Comparison of ENCODE assay signal across 25 mouse cellular contexts in genomic region chr3:98936446-98936845, GRCm38 (mm10). TPM values are rescaled to one million over a fixed set of nuclear protein-coding genes. Genes with fewer than 3 reads are reported as not detected.
DNase-seq lines count a peak whose midpoint lies in the region; ATAC-seq and TF ChIP-seq lines count a peak whose summit lies in the region.
"Had no signal": no experiment of that assay in that cellular context is flagged by ENCODE, and none has a peak within 500 bp of the region (broad histone marks: within the 10 kb centered on the region; RNA-seq: fewer than 3 reads in every experiment).

No protein-coding gene starts in this region.

- H3K4me1 ChIP-seq in kidney, adult 2 months (ENCODE audit: control insufficient read depth, insufficient read depth, low read length) = peaks cover 32% of the 10 kb centered on the region
- peaks cover 19% of the 10 kb centered on the region for H3K4me1 ChIP-seq in kidney, embryonic 16.5 days (ENCODE audit: insufficient read depth, low read length)

- no peaks in the 10 kb centered on the region for H3K27me3 ChIP-seq in kidney, adult 2 months (replicated peaks; ENCODE audit: control insufficient read depth, insufficient read depth, low read length)
- H3K27me3 ChIP-seq in kidney, embryonic 16.5 days (ENCODE audit: insufficient read depth, low read length) = no peaks in the 10 kb centered on the region
- H3K27me3 ChIP-seq: embryonic facial prominence, embryonic 13.5 days; embryonic facial prominence, embryonic 15.5 days; forebrain, embryonic 12.5 days had no signal

- ATAC-seq in kidney, embryonic 16.5 days (ENCODE audit: low FRiP score, low TSS enrichment) = no peak
- ATAC-seq: forebrain, embryonic 14.5 days had no signal

- H3K36me3 ChIP-seq in kidney, adult 2 months (ENCODE audit: control insufficient read depth, insufficient read depth, low read length) = no peaks in the 10 kb centered on the region
- H3K36me3 ChIP-seq in kidney, embryonic 16.5 days (ENCODE audit: insufficient read depth, low read length) = no peaks in the 10 kb centered on the region
- H3K36me3 ChIP-seq: embryonic facial prominence, embryonic 13.5 days; embryonic facial prominence, embryonic 15.5 days; forebrain, embryonic 10.5 days; forebrain, embryonic 12.5 days had no signal

- DNase-seq in kidney, adult 2 months = peak; percentile 81
- no peak for DNase-seq in kidney, postnatal 10 days
- DNase-seq in kidney, adult 9 months = peak; percentile 75
- peak; percentile 27 for DNase-seq in kidney, postnatal 14 days
- DNase-seq in kidney, adult 18-20 months = no peak
- DNase-seq: adrenal gland, adult 2 months; adrenal gland, postnatal 10 days; adrenal gland, postnatal 25 days; cerebellum, adult 11 months; cerebellum, adult 18-20 months; cerebellum, adult 8-10 months; cerebellum, adult 9-11 months; cerebellum, postnatal 14 days; cerebellum, postnatal 36 days; embryo, embryonic 11 days had no signal

- H3K9me3 ChIP-seq in kidney, embryonic 16.5 days (ENCODE audit: low read length) = no peaks in the 10 kb centered on the region
- H3K9me3 ChIP-seq: embryonic facial prominence, embryonic 13.5 days; embryonic facial prominence, embryonic 15.5 days; forebrain, embryonic 10.5 days; forebrain, embryonic 12.5 days had no signal

- H3K9ac ChIP-seq in kidney, embryonic 16.5 days (replicated peaks; ENCODE audit: low read length) = no peak overlapping the region
- H3K9ac ChIP-seq: embryonic facial prominence, embryonic 13.5 days; embryonic facial prominence, embryonic 15.5 days; forebrain, embryonic 12.5 days had no signal

- no peak for TF ChIP-seq POLR2A in kidney, adult 2 months (IDR thresholded peaks at IDR 0.05; ENCODE audit: low read depth, low read length)

- H3K4me3 ChIP-seq in kidney, adult 2 months (ENCODE audit: insufficient read depth, low read depth, low read length) = no peak overlapping the region
- no peak overlapping the region for H3K4me3 ChIP-seq in kidney, embryonic 16.5 days (ENCODE audit: low read length)
- H3K4me3 ChIP-seq: embryonic facial prominence, embryonic 13.5 days; embryonic facial prominence, embryonic 15.5 days; erythroblast, embryonic 14.5 days; forebrain, embryonic 10.5 days; forebrain, embryonic 12.5 days had no signal

- H3K4me2 ChIP-seq in kidney, embryonic 16.5 days (replicated peaks; ENCODE audit: low read depth, low read length) = no peak overlapping the region
- H3K4me2 ChIP-seq: embryonic facial prominence, embryonic 13.5 days; embryonic facial prominence, embryonic 15.5 days; forebrain, embryonic 12.5 days had no signal

- WGBS in kidney, adult 2 months = 33% methylated on average over 3 of the region's 3 CpGs
- 36% methylated on average over 3 of the region's 3 CpGs for WGBS in kidney, embryonic 16.5 days

- H3K27ac ChIP-seq in kidney, adult 2 months (ENCODE audit: insufficient read depth, low read depth, low read length) = peak overlapping the region; percentile 72; the same call in 1 of the 2 replicates
- H3K27ac ChIP-seq in kidney, embryonic 16.5 days (ENCODE audit: low read length) = no peak overlapping the region
- H3K27ac ChIP-seq: embryonic facial prominence, embryonic 13.5 days; embryonic facial prominence, embryonic 15.5 days; forebrain, embryonic 10.5 days; forebrain, embryonic 12.5 days had no signal

- no peak for TF ChIP-seq CTCF in kidney, adult 2 months (conservative IDR thresholded peaks at IDR 0.05; ENCODE audit: insufficient read depth, insufficient read length, low read depth, low read length)

RNA-seq across cellular contexts. Expression of gene Hao2, which starts 43.4 kb away (rescaled TPM):
- polyA plus RNA-seq in kidney, adult 2 months (2012; rRNA removed) = 424 and 426 TPM in 2 replicates
- 46.0 and 52.0 TPM in 2 replicates for polyA plus RNA-seq in kidney, embryonic 16.5 days (2015; fragmentation: Nextera tagmentation; extraction: Ambion mirVana)
- polyA plus RNA-seq: brain, embryonic 14.5 days; C2C12; embryonic facial prominence, embryonic 11.5 days; embryonic facial prominence, embryonic 13.5 days; embryonic facial prominence, embryonic 15.5 days; erythroblast, embryonic 14.5 days; forebrain, embryonic 10.5 days; forebrain, embryonic 14.5 days had no signal

Comparison
In these comparisons a context has a peak if more than half of its experiments do, and no peak if none do; other contexts are left out.
1. DNase-seq: peak in kidney, adult 2 months (single experiment), kidney, adult 9 months (single experiment) and kidney, postnatal 14 days (single experiment); none in kidney, postnatal 10 days (single experiment) and kidney, adult 18-20 months (single experiment).